Mouse (Mus musculus) ES-E14 (cell line): ENCODE data around the gene Notch2. TPM values are rescaled to one million over a fixed set of nuclear protein-coding genes. Genes with fewer than 3 reads are reported as not detected.

ENCODE experiments used
- DNase-seq: peaks from one replicate; pipeline ENCODE4 v3.0.0-alpha.2; 2013; ENCODE audit warnings: low read depth, low spot score
- H3K27ac ChIP-seq: 2 replicates; pipeline ENCODE4 v1.5.1; 2012; ENCODE audit warnings: low read depth, mild to moderate bottlenecking, low read length, moderate library complexity, mixed read lengths; ENCODE audit not compliant: poor library complexity, insufficient read depth, severe bottlenecking
- H3K36me3 ChIP-seq: 2 replicates; pipeline ENCODE4 v1.6.1; 2012; ENCODE audit warnings: mild to moderate bottlenecking, low read length, moderate library complexity, mixed read lengths; ENCODE audit not compliant: control insufficient read depth, poor library complexity, insufficient read depth, severe bottlenecking
- H3K4me1 ChIP-seq, 2 experiments: fragments of 150-350 bp in 1 of 2; sonication (generic) in 1 of 2; 2 replicates each; pipeline ENCODE4 v1.6.1; 2012; ENCODE audit warnings: low read length in 2 of 2, mild to moderate bottlenecking in 1 of 2, mixed read lengths in 1 of 2; ENCODE audit not compliant: control insufficient read depth in 2 of 2, insufficient read depth in 2 of 2, poor library complexity in 1 of 2
- H3K4me3 ChIP-seq, 2 experiments: fragments of 150-350 bp in 1 of 2; sonication (generic) in 1 of 2; 2 replicates each; pipeline ENCODE4 v1.5.1; 2012; ENCODE audit warnings: low read length in 2 of 2, low read depth in 1 of 2, mild to moderate bottlenecking in 1 of 2, mixed read lengths in 1 of 2; ENCODE audit not compliant: insufficient read depth in 1 of 2, poor library complexity in 1 of 2, severe bottlenecking in 1 of 2
- H3K9ac ChIP-seq: 2 replicates; pipeline ENCODE4 v1.6.1; 2012; ENCODE audit warnings: low read depth, mild to moderate bottlenecking, low read length, mixed read lengths; ENCODE audit not compliant: poor library complexity, insufficient read depth, severe bottlenecking
- H3K9me3 ChIP-seq: fragments of 150-350 bp; sonication (generic); 2 replicates; pipeline ENCODE4 v1.6.1; 2012; ENCODE audit warnings: low read depth, mild to moderate bottlenecking, low read length; ENCODE audit not compliant: control insufficient read depth, insufficient read depth
- CHD2 ChIP-seq: IDR thresholded peaks from 2 replicates; pipeline ENCODE4 v1.6.1; 2014; ENCODE audit warnings: mild to moderate bottlenecking, low read depth, low read length, inconsistent platforms
- HCFC1 ChIP-seq: IDR thresholded peaks from 2 replicates; pipeline ENCODE4 v1.6.1; 2012; ENCODE audit warnings: low read length, inconsistent platforms, borderline replicate concordance; ENCODE audit not compliant: insufficient read depth
- MAFK ChIP-seq: IDR thresholded peaks from 2 replicates; pipeline ENCODE4 v1.6.1; 2014; ENCODE audit warnings: mild to moderate bottlenecking, low read depth, low read length, inconsistent platforms; ENCODE audit not compliant: insufficient read depth
- ZC3H11A ChIP-seq: IDR thresholded peaks from 2 replicates; pipeline ENCODE4 v1.6.1; 2012; ENCODE audit warnings: low read depth, mild to moderate bottlenecking, inconsistent platforms, low read length, borderline replicate concordance
- ZNF384 ChIP-seq: IDR thresholded peaks from 2 replicates; pipeline ENCODE4 v1.6.1; 2012; ENCODE audit warnings: low read depth, low read length, inconsistent platforms
- in situ Hi-C, 2 experiments: fragments of 600-800 bp; cut with MboI; formaldehyde crosslinking; loops; one replicate each; pipeline ENCODE4 v1.15.1; 2025; ENCODE audit warnings: low sequenced_read_pairs in 2 of 2, inconsistent platforms in 1 of 2; ENCODE audit not compliant: unreplicated experiment in 2 of 2
- total RNA-seq: library from RNA; depleted of rRNA; stranded (reverse); fragments of 300-350 nt; gene quantifications from 2 replicates; pipeline ENCODE4 v1.2.3, GENCODE M21; 2012

The Notch2 gene
- total RNA-seq, 1 experiment: 41.5 TPM

GRCm38 (mm10) chr3:97992289-97992688 is 21.0 kb upstream of the Notch2 start:
- Histone ChIP-seq H3K9ac (no peak overlapping the region), H3K9me3 (no peaks in the 10 kb centered on the region), H3K4me3 (no peak overlapping the region), H3K27ac (no peak overlapping the region), H3K4me1 (0 out of 4 replicates have a peak, but pooled peaks cover 0 to 2% of the 10 kb centered on the region in 2 experiments), H3K36me3 (no peaks in the 10 kb centered on the region)
- in situ Hi-C loops: no loop called here
- no peak for DNase-seq
- TF ChIP-seq HCFC1 (no peak), ZNF384 (no peak), CHD2 (no peak), ZC3H11A (no peak), MAFK (no peak)

- in situ Hi-C loops: no loop called here
- Histone ChIP-seq H3K9ac (no peak overlapping the region), H3K27ac (no peak overlapping the region), H3K36me3 (no peaks in the 10 kb centered on the region), H3K4me1 (0 out of 4 replicates have a peak, but pooled peaks cover 0 to 2% of the 10 kb centered on the region in 2 experiments), H3K9me3 (no peaks in the 10 kb centered on the region), H3K4me3 (no peak overlapping the region)
- DNase-seq: no peak
- TF ChIP-seq HCFC1 (no peak), ZNF384 (no peak), MAFK (no peak), CHD2 (no peak), ZC3H11A (no peak)
These were observed 20.1 kb upstream of the Notch2 start for GRCm38 (mm10) chr3:97993196-97993595.

- TF ChIP-seq CHD2 (no peak), MAFK (no peak), ZNF384 (no peak), HCFC1 (no peak), ZC3H11A (no peak)
- H3K9me3 ChIP-seq: no peaks in the 10 kb centered on the region
These were observed 19.3 kb upstream of the Notch2 start for GRCm38 (mm10) chr3:97993920-97994545.

GRCm38 (mm10) chr3:97994818-97995217 is 18.5 kb upstream of the Notch2 start:
- H3K27ac ChIP-seq: no peak overlapping the region
- H3K4me1 ChIP-seq: 0 out of 4 replicates have a peak, but pooled peaks cover 0 to 2% of the 10 kb centered on the region in 2 experiments
- H3K9ac ChIP-seq: no peak overlapping the region
- in situ Hi-C loops: no loop called here
- no peak overlapping the region for H3K4me3 ChIP-seq
- H3K9me3 ChIP-seq: no peaks in the 10 kb centered on the region
- no peaks in the 10 kb centered on the region for H3K36me3 ChIP-seq
- DNase-seq: no peak
- TF ChIP-seq ZNF384: no peak
- TF ChIP-seq CHD2: no peak
- TF ChIP-seq HCFC1: no peak

More at GRCm38 (mm10) chr3:97993920-97994545, 19.3 kb upstream of the Notch2 start:
- 0 out of 4 replicates have a peak, but pooled peaks cover 0 to 2% of the 10 kb centered on the region in 2 experiments for H3K4me1 ChIP-seq
- no peak overlapping the region for H3K9ac ChIP-seq
- no peak for DNase-seq
- no peak overlapping the region for H3K4me3 ChIP-seq
- in situ Hi-C loops: no loop called here
- H3K36me3 ChIP-seq: no peaks in the 10 kb centered on the region
- no peak overlapping the region for H3K27ac ChIP-seq

GRCm38 (mm10) chr3:97998349-97998748 is 15.0 kb upstream of the Notch2 start:
- Histone ChIP-seq H3K4me3 (no peak overlapping the region), H3K9me3 (no peaks in the 10 kb centered on the region), H3K27ac (no peak overlapping the region), H3K9ac (no peak overlapping the region), H3K36me3 (no peaks in the 10 kb centered on the region), H3K4me1 (0 out of 4 replicates have a peak, but pooled peaks cover 0 to 2% of the 10 kb centered on the region in 2 experiments)
- no peak for TF ChIP-seq MAFK
- TF ChIP-seq ZNF384: no peak
- TF ChIP-seq ZC3H11A: no peak
- no peak for TF ChIP-seq HCFC1
- no peak for TF ChIP-seq CHD2
- DNase-seq: no peak
- in situ Hi-C loops: no loop called here
